Mouse (Mus musculus) intestine, postnatal 0 days (tissue): ENCODE results near the gene Atg7. TPM values are rescaled to one million over a fixed set of nuclear protein-coding genes. Genes with fewer than 3 reads are reported as not detected.

Experiments used
- ATAC-seq: fragments of 200-750 bp; cut with Nextera tagmentation; 2 replicates; pipeline ENCODE4 v1.8.0; 2017; ENCODE audit warnings: mild to moderate bottlenecking, moderate TSS enrichment, moderate library complexity
- H3K27ac ChIP-seq: fragments of 300-500 bp; sonication (generic); 2 replicates; pipeline ENCODE4 v1.5.1; 2014; ENCODE audit warnings: mild to moderate bottlenecking, low read depth, low read length, moderate library complexity
- H3K27me3 ChIP-seq: fragments of 300-500 bp; sonication (generic); replicated peaks from 2 replicates; pipeline ENCODE4 v1.6.1; 2014; ENCODE audit warnings: low read length, mixed read lengths; ENCODE audit not compliant: control insufficient read depth, insufficient read depth
- H3K36me3 ChIP-seq: fragments of 300-500 bp; sonication (generic); 2 replicates; pipeline ENCODE4 v1.6.1; 2014; ENCODE audit warnings: mild to moderate bottlenecking, moderate library complexity; ENCODE audit not compliant: control insufficient read depth, insufficient read depth
- H3K4me1 ChIP-seq: fragments of 300-500 bp; sonication (generic); replicated peaks from 2 replicates; pipeline ENCODE4 v1.6.1; 2014; ENCODE audit warnings: antibody characterized with exemption, low read length, mixed read lengths; ENCODE audit not compliant: control insufficient read depth, insufficient read depth
- H3K4me2 ChIP-seq: fragments of 300-500 bp; sonication (generic); replicated peaks from 2 replicates; pipeline ENCODE4 v1.6.1; 2014; ENCODE audit warnings: low read depth, mild to moderate bottlenecking, moderate library complexity
- H3K4me3 ChIP-seq: fragments of 300-500 bp; sonication (generic); 2 replicates; pipeline ENCODE4 v1.5.1; 2014; ENCODE audit warnings: low read depth, low read length
- H3K9ac ChIP-seq: fragments of 300-500 bp; sonication (generic); 2 replicates; pipeline ENCODE4 v1.6.1; 2014; ENCODE audit warnings: mild to moderate bottlenecking, low read depth, low read length
- H3K9me3 ChIP-seq: fragments of 300-500 bp; sonication (generic); 2 replicates; pipeline ENCODE4 v1.6.1; 2016; ENCODE audit warnings: mixed run types; ENCODE audit not compliant: control insufficient read depth
- CTCF ChIP-seq: sonication (generic); IDR thresholded peaks from 2 replicates; pipeline ENCODE4 v1.5.1; 2016; ENCODE audit warnings: low read depth, mild to moderate bottlenecking, control low read depth, antibody characterized with exemption, moderate library complexity
- WGBS: fragments of 180-500 bp; shearing (Covaris S2); extraction: QIAGEN DNeasy Blood & Tissue Kit; methylation state at CpG from one replicate; pipeline ENCODE4 v1.1.7; 2014; 5-methylcytosine and 5-hydroxymethylcytosine counted together
- polyA plus RNA-seq: library from polyadenylated mRNA; unstranded; fragments of >200 nt; fragmentation: Nextera tagmentation; extraction: Ambion mirVana; gene quantifications from 2 replicates; pipeline ENCODE4 v1.2.1, GENCODE M21; 2015

Atg7 gene
- polyA plus RNA-seq, 1 experiment from 2014 or later, result 12.4 TPM

DNA sequence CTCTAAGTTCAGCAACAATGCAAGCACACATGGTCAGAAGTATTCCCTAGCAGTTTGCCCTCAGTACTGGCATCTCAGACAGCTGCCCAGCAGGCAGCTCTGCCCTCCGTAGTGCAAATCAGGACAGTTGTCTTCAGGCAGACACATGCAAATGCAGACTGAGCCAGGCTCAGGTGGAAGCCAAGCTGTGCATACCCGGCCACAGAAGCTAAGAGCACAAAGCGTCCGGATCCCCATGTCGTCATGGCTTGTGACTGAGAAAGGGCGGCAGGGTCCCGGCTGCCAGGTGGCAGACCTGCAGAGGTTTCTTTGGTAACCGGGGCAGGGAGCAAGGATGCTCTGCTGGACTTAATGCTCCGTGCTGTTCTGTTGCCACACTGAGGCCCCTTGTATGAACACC, 218.7 kb downstream of the Atg7 start:
- H3K4me2 ChIP-seq, result no peak overlapping the region
- no peaks in the 10 kb centered on the region for H3K27me3 ChIP-seq
- no peak overlapping the region for H3K27ac ChIP-seq
- no peak for ATAC-seq
- no peak overlapping the region for H3K4me3 ChIP-seq
- H3K9me3 ChIP-seq, result no peaks in the 10 kb centered on the region
- H3K9ac ChIP-seq, result no peak overlapping the region
- no peaks in the 10 kb centered on the region for H3K4me1 ChIP-seq
- H3K36me3 ChIP-seq, result peaks cover 55% of the 10 kb centered on the region
- TF ChIP-seq CTCF, result no peak
- WGBS, result 82% methylated on average over 9 of the region's 9 CpGs

DNA sequence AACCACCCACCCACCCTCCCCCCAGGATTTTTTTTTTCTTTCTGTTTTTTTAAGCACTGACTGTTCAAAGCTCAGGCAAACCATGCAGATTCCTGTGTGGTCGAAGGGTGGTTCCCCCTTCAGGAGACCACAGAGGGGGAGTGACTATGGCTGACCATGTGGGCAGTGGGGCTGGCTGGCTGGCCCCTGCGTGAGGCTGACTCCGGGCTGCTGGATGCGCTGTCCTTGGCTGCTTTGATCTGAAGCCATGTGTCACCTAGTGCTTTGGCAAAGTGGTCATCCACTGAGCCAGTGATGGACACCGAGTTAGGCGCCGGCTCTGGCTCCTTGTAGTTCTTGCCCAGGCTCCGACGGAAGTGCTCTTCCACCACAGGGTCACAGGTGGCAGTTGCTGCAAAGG, 219.1 kb downstream of the Atg7 start:
- H3K4me2 ChIP-seq, result no peak overlapping the region
- no peak overlapping the region for H3K4me3 ChIP-seq
- no peaks in the 10 kb centered on the region for H3K9me3 ChIP-seq
- WGBS, result 85% methylated on average over 9 of the region's 9 CpGs
- ATAC-seq, result no peak
- H3K4me1 ChIP-seq, result no peaks in the 10 kb centered on the region
- H3K36me3 ChIP-seq, result peaks cover 55% of the 10 kb centered on the region
- H3K27me3 ChIP-seq, result no peaks in the 10 kb centered on the region
- no peak overlapping the region for H3K9ac ChIP-seq
- TF ChIP-seq CTCF, result no peak
- H3K27ac ChIP-seq, result no peak overlapping the region

GRCm38 (mm10) chr6:114863501-114863900, 220.6 kb downstream of the Atg7 start:
- WGBS, result 79% methylated on average over 5 of the region's 5 CpGs
- TF ChIP-seq CTCF, result no peak

GRCm38 (mm10) chr6:114864421-114864820, 221.5 kb downstream of the Atg7 start:
- H3K27me3 ChIP-seq, result no peaks in the 10 kb centered on the region
- WGBS, result 87% methylated on average over 8 of the region's 8 CpGs

More at GRCm38 (mm10) chr6:114863501-114863900, 220.6 kb downstream of the Atg7 start:
- ATAC-seq, result no peak
- Histone ChIP-seq H3K4me1 (no peaks in the 10 kb centered on the region), H3K36me3 (peaks cover 51% of the 10 kb centered on the region), H3K9me3 (no peaks in the 10 kb centered on the region), H3K4me3 (no peak overlapping the region), H3K4me2 (no peak overlapping the region), H3K27ac (no peak overlapping the region), H3K27me3 (no peaks in the 10 kb centered on the region), H3K9ac (no peak overlapping the region)

GRCm38 (mm10) chr6:114866078-114866477, 223.2 kb downstream of the Atg7 start:
- Histone ChIP-seq H3K36me3 (peaks cover 36% of the 10 kb centered on the region), H3K4me1 (no peaks in the 10 kb centered on the region), H3K27ac (no peak overlapping the region), H3K4me2 (no peak overlapping the region), H3K27me3 (no peaks in the 10 kb centered on the region), H3K4me3 (no peak overlapping the region), H3K9me3 (no peaks in the 10 kb centered on the region), H3K9ac (no peak overlapping the region)
- ATAC-seq, result no peak
- TF ChIP-seq CTCF, result no peak
- 69% methylated on average over 3 of the region's 3 CpGs for WGBS

More at GRCm38 (mm10) chr6:114864421-114864820, 221.5 kb downstream of the Atg7 start:
- H3K4me3 ChIP-seq, result no peak overlapping the region
- peaks cover 42% of the 10 kb centered on the region for H3K36me3 ChIP-seq
- no peak overlapping the region for H3K27ac ChIP-seq
- ATAC-seq, result no peak
- no peak overlapping the region for H3K9ac ChIP-seq
- no peak overlapping the region for H3K4me2 ChIP-seq
- no peaks in the 10 kb centered on the region for H3K4me1 ChIP-seq
- TF ChIP-seq CTCF, result no peak
- no peaks in the 10 kb centered on the region for H3K9me3 ChIP-seq

DNA sequence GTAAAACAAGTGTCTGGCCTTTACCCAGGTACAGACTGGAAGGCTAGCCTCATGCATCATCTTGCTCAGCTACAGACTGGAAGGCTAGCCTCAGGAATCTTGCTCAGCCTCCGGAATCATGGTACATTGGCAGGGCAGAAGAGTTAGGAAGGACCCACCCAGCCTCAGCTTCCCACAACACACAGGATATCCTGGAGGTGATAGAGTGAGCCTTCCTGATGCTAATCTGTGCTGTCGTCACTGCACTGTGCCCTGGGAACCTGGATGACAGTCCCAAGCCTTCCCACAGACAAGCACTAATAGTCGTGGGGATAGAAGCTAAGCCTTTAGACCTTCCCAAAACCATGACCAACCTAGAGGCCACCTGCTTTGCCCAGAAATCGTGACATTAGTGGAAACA, 223.7 kb downstream of the Atg7 start:
- no peak overlapping the region for H3K9ac ChIP-seq
- no peak for TF ChIP-seq CTCF
- H3K4me3 ChIP-seq, result no peak overlapping the region
- no peak overlapping the region for H3K27ac ChIP-seq
- no peak for ATAC-seq
- WGBS, result 78% methylated on average over 4 of the region's 4 CpGs
- H3K4me2 ChIP-seq, result no peak overlapping the region
- no peaks in the 10 kb centered on the region for H3K4me1 ChIP-seq
- H3K36me3 ChIP-seq, result peaks cover 35% of the 10 kb centered on the region
- H3K27me3 ChIP-seq, result no peaks in the 10 kb centered on the region
- no peaks in the 10 kb centered on the region for H3K9me3 ChIP-seq

GRCm38 (mm10) chr6:114868656-114869055, 225.8 kb downstream of the Atg7 start:
- H3K4me2 ChIP-seq, result no peak overlapping the region
- ATAC-seq, result no peak
- H3K4me3 ChIP-seq, result no peak overlapping the region
- peaks cover 16% of the 10 kb centered on the region for H3K36me3 ChIP-seq
- no peaks in the 10 kb centered on the region for H3K27me3 ChIP-seq
- H3K9me3 ChIP-seq, result no peaks in the 10 kb centered on the region
- peaks cover 3% of the 10 kb centered on the region; the same call in 1 of the 2 replicates for H3K4me1 ChIP-seq
- no peak overlapping the region for H3K9ac ChIP-seq
- no peak overlapping the region for H3K27ac ChIP-seq
- WGBS, result 83% methylated on average over 7 of the region's 7 CpGs
- TF ChIP-seq CTCF, result no peak
